Mouse (Mus musculus): ENCODE data around the gene Spindoc. TPM values are rescaled to one million over a fixed set of nuclear protein-coding genes. Genes with fewer than 3 reads are reported as not detected.

Gene Spindoc
- total RNA-seq, 2 experiments from 2014 or later: 29.1 to 30.8 TPM

Small RNA genes within 50 kb of the gene (microRNA-seq; reads per million reads assigned to microRNA genes)
- gene Mir6991: 0.85 to 1.2 reads per million in 2 experiments

Other genes with a start within 250 kb of the Spindoc start
- gene Otub1, start 176.7 kb downstream of the Spindoc start, total RNA-seq (2021): 100 to 1,000 TPM; 274 to 284 TPM
- 1,000 to 10,000 TPM in 1 of 2 experiments, 100 to 1,000 TPM in 1; 906 to 1,040 TPM for gene Cox8a, start 165.4 kb downstream of the Spindoc start, total RNA-seq (2021)
- 10 to 100 TPM; 27.7 to 29.8 TPM for gene Naa40, start 141.8 kb downstream of the Spindoc start, total RNA-seq (2021)
- gene Rcor2, start 115.7 kb downstream of the Spindoc start, total RNA-seq (2021): 10 to 100 TPM; 17.6 to 17.7 TPM
- gene Mark2, start 41.1 kb downstream of the Spindoc start, total RNA-seq (2021): 100 to 1,000 TPM; 123 to 139 TPM
- gene 2700081O15Rik, start 34.6 kb upstream of the Spindoc start, total RNA-seq (2021): 10 to 100 TPM; 29.5 to 31.1 TPM
- gene Rtn3, start 100.3 kb upstream of the Spindoc start, total RNA-seq (2021): 100 to 1,000 TPM; 828 to 858 TPM
- gene Atl3, start 111.0 kb upstream of the Spindoc start, total RNA-seq (2021): 10 to 100 TPM; 22.2 to 23.5 TPM
- 10 to 100 TPM; 33.2 to 40.7 TPM for gene Pla2g16, start 174.5 kb upstream of the Spindoc start, total RNA-seq (2021)
- gene Lgals12, start 224.2 kb upstream of the Spindoc start, total RNA-seq (2021): under 1 TPM; 0.77 to 0.91 TPM
- gene Hrasls5, start 229.5 kb upstream of the Spindoc start, total RNA-seq (2021): not detected

Measured in left cerebral cortex, adult 18-20 months (tissue).